Mouse (Mus musculus) midbrain, embryonic 15.5 days (tissue): ENCODE measurements around the gene Upp2. TPM values are rescaled to one million over a fixed set of nuclear protein-coding genes. Genes with fewer than 3 reads are reported as not detected.
A peak's percentile ranks its signal among the peaks of the same experiment; 100 is the strongest.

ENCODE experiments used
- ATAC-seq: fragments of 200-750 bp; cut with Nextera tagmentation; replicated peaks from 2 replicates; pipeline ENCODE4 v1.8.0; 2017; ENCODE audit warnings: moderate TSS enrichment
- H3K27ac ChIP-seq: fragments of 300-500 bp; sonication (generic); 2 replicates; pipeline ENCODE4 v1.5.1; 2015; ENCODE audit warnings: mild to moderate bottlenecking, inconsistent platforms
- H3K27me3 ChIP-seq: fragments of 300-500 bp; sonication (generic); replicated peaks from 2 replicates; pipeline ENCODE4 v1.6.1; 2015; ENCODE audit warnings: inconsistent platforms
- H3K36me3 ChIP-seq: fragments of 300-500 bp; sonication (generic); replicated peaks from 2 replicates; pipeline ENCODE4 v1.6.1; 2015; ENCODE audit warnings: inconsistent platforms
- H3K4me1 ChIP-seq: fragments of 300-500 bp; sonication (generic); 2 replicates; pipeline ENCODE4 v1.6.1; 2015; ENCODE audit warnings: inconsistent platforms
- H3K4me2 ChIP-seq: fragments of 300-500 bp; sonication (generic); 2 replicates; pipeline ENCODE4 v1.6.1; 2015; ENCODE audit warnings: inconsistent platforms, mild to moderate bottlenecking, moderate library complexity
- H3K4me3 ChIP-seq: fragments of 300-500 bp; sonication (generic); 2 replicates; pipeline ENCODE4 v1.5.1; 2015; ENCODE audit warnings: mild to moderate bottlenecking, inconsistent platforms
- H3K9ac ChIP-seq: fragments of 300-500 bp; sonication (generic); 2 replicates; pipeline ENCODE4 v1.6.1; 2015; ENCODE audit warnings: mild to moderate bottlenecking, inconsistent platforms
- H3K9me3 ChIP-seq: fragments of 300-500 bp; sonication (generic); 2 replicates; pipeline ENCODE4 v1.6.1; 2016; ENCODE audit warnings: inconsistent platforms
- WGBS: fragments of 180-500 bp; shearing (Covaris S2); methylation state at CpG from one replicate; pipeline ENCODE4 v1.1.7; 2015; ENCODE audit warnings: mixed read lengths; 5-methylcytosine and 5-hydroxymethylcytosine counted together
- polyA plus RNA-seq: library from polyadenylated mRNA; unstranded; fragments of >200 nt; fragmentation: Nextera tagmentation; extraction: Ambion mirVana; gene quantifications from 2 replicates; pipeline ENCODE4 v1.2.1, GENCODE M21; 2015

The Upp2 gene
- polyA plus RNA-seq, 1 experiment from 2014 or later = 15.2 TPM

DNA sequence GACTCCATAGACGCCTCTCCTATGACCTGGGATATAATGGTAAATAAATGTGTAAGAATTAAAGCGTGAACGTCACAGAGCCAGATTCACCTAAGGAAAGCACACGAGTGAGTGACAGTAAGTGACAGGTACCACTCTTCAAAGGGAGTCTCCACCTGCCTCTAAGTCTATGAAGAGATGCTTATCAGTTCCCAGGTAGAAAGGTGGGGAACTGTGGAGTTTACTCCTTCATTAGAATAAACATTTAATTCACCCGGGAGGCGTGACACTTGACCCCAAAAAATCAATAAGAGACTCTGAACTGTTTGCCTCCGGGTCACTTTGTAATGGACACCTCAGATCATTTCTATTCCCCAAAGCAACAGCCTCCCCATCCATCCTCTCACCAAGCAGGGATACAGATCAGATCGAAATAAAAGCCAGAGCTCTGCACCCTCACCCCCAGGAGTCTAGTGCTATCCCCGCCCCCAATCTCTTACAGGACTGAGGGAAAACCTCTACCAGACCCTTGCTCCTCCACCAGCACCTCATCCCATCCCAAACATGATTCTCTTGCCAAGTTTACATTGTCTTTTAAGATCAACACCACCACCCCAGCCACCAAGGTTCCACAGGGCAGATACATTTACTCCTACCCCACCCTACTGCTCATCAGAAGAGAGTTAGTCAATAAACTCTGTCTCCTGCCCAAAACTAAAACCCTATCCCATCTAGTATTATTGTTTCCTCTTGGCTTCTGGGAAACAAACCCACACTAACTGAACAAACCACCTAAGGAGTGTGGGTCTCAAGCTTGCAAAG is 9.9 kb upstream of the Upp2 start:
- ATAC-seq = no peak
- Histone ChIP-seq H3K36me3 (no peaks in the 10 kb centered on the region), H3K9me3 (no peaks in the 10 kb centered on the region), H3K27me3 (no peaks in the 10 kb centered on the region), H3K4me1 (peaks cover 14% of the 10 kb centered on the region), H3K27ac (no peak overlapping the region), H3K4me2 (no peak overlapping the region), H3K4me3 (no peak overlapping the region), H3K9ac (no peak overlapping the region)
- WGBS = 79% methylated on average over 9 of the region's 9 CpGs

DNA sequence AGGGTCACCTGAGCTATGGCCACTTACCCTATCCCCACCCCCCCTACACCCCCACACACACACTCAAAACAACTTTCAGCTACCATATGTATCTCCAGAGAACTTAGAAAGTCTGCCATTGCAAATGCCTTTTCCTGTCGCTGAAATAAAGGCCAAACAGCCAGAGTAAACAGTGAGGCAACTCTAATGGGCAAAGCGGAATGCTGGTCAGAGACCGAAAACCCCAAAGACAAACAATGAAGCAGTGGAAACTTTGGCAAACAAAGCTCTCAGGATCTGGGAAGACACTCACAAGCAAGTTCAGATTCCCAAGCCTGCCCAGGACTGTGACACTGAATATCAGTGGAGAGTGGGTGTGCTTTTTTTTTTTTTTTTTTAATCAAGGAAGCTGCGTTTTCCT is 5.0 kb upstream of the Upp2 start:
- WGBS = 70% methylated on average over 4 of the region's 4 CpGs
- H3K36me3 ChIP-seq = no peaks in the 10 kb centered on the region
- no peak overlapping the region for H3K4me3 ChIP-seq
- no peak overlapping the region for H3K9ac ChIP-seq
- no peaks in the 10 kb centered on the region for H3K27me3 ChIP-seq
- H3K27ac ChIP-seq = no peak overlapping the region
- no peaks in the 10 kb centered on the region for H3K9me3 ChIP-seq
- H3K4me2 ChIP-seq = no peak overlapping the region
- peaks cover 28% of the 10 kb centered on the region for H3K4me1 ChIP-seq
- no peak for ATAC-seq

DNA sequence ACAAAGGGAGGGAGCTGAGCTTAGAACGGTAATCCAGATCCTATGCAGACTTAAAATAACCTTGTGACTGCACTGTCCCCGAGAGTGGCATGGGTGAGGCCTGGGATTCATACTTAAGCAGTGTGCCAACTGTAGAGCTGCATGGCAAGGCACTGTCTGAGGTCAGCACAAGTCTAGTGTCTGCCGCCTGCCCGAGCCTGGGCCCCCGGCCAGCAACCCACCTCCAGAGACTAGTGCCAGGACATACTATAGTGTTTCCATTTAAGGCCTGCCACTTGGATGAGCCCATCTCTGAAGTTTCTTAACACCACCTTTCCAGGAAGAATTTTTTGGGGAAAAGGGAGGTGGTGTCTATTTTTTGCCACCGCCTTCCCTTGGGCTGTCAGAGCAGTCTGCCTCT is 1.8 kb upstream of the Upp2 start:
- H3K27ac ChIP-seq = no peak overlapping the region
- peak overlapping the region; percentile 89 for H3K4me3 ChIP-seq
- peak overlapping the region; percentile 59 for H3K4me2 ChIP-seq
- 43% methylated on average over 6 of the region's 6 CpGs for WGBS
- H3K27me3 ChIP-seq = no peaks in the 10 kb centered on the region
- H3K4me1 ChIP-seq = peaks cover 43% of the 10 kb centered on the region
- H3K36me3 ChIP-seq = no peaks in the 10 kb centered on the region
- H3K9me3 ChIP-seq = no peaks in the 10 kb centered on the region
- H3K9ac ChIP-seq = peak overlapping the region; percentile 23; the same call in 1 of the 2 replicates
- ATAC-seq = no peak

DNA sequence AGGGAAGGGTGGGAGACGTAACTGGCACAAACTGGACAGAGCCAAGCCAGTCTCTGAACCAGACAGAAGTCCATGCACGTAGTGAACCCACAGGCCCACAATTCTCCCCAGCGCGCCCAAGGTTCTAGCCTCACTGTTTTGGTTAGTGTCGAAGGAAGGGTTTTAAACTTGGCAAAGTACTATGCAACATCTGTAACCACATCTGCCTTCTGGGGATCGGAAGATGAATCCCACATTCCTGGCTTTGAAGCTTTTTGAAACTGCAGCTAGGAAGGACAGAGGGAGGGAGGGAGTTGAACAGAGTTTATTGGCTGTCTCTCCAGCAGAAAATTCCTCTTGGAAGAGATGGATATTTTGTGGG is 1.1 kb upstream of the Upp2 start:
- no peaks in the 10 kb centered on the region for H3K27me3 ChIP-seq
- peak overlapping the region; percentile 59 for H3K4me2 ChIP-seq
- WGBS = 2% methylated on average over 6 of the region's 6 CpGs
- peak overlapping the region; percentile 99 for H3K27ac ChIP-seq
- no peak for ATAC-seq
- H3K4me1 ChIP-seq = peaks cover 43% of the 10 kb centered on the region
- H3K9ac ChIP-seq = peak overlapping the region; percentile 94
- H3K9me3 ChIP-seq = no peaks in the 10 kb centered on the region
- peak overlapping the region; percentile 89 for H3K4me3 ChIP-seq
- no peaks in the 10 kb centered on the region for H3K36me3 ChIP-seq

DNA sequence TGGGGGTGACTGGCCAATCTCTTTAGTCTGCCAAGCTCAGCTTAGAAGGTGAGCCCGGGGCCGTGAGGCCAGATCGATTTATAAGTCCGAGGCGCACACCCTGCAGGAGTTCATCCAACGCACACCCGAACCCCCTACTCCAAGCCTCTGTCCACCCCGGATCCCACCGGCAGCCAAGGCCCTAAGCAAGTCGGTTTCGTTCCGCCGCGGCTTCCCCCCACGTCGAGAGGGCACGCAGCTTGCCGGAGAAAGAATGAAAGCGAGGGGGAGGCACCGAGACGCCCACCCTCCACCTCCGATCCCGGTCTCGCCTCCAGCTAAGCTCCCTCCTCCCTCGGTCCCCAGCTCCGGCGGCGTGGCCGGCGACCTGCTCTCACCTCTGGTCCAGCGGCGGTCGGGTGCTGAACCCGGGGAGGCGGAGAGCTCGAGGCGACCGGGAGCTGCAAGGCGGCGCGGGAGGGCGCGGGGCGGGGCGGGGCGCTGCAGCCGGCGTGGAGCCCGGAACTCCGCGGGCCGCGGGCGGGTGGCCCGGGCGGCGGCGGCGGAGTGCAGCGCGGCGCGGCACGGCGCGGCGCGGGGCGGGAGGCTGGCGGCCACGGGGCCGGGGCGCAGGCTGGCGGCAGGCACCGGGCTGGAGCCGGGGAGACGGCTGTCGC is 560 bp upstream of the Upp2 start:
- Histone ChIP-seq H3K27me3 (no peaks in the 10 kb centered on the region), H3K9ac (peak overlapping the region; percentile 94), H3K4me2 (peak overlapping the region; percentile 59), H3K4me1 (peaks cover 43% of the 10 kb centered on the region), H3K36me3 (no peaks in the 10 kb centered on the region), H3K9me3 (no peaks in the 10 kb centered on the region), H3K27ac (peak overlapping the region; percentile 99), H3K4me3 (peak overlapping the region; percentile 89)
- WGBS = under 1% methylated on average over 66 of the region's 78 CpGs
- peak; percentile 72 for ATAC-seq

DNA sequence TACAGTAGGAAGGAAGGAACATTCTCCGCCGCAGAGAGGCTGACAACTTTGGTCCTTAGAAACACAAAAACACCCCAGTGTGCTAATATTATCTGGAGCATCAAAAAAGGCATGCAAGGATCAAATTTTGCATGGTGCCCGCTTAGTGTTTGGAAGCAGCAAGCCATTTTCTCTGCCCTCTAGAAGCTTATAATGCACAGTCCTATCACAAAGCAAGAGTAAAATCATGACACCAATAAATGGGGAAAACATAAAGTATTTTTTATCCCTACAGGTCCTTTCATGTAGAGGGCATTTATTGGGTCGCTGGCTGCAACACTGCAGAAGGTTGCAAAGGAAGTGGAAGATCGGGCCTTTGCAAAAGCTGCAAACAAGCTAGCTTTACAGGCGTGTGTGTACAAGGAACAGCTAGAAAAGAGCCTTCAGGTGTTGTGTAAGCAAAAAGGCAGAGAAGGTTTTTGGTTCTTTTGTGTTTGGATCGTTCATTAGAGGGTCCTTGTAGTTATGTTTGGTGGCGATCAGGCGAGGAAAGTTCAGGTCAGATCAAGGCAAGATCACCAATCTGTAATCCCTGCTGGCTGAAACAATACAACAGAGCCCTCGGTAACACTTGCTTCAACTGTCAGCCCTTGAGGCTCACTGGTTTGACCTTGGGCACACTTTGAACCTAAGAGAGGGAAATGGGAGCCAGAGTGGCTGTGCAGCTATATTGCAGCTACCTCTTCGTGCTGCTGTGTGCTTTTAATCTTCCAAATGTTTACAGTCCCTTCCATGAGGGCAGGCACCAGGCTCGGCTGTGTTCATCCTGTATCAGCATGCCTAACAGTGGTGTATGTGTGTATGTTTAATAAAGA is 995 bp downstream of the Upp2 start:
- H3K4me3 ChIP-seq = peak overlapping the region; percentile 89
- H3K4me2 ChIP-seq = peak overlapping the region; percentile 59
- ATAC-seq = peak; percentile 0; the same call in 1 of the 2 replicates
- no peaks in the 10 kb centered on the region for H3K27me3 ChIP-seq
- 4% methylated on average over 12 of the region's 12 CpGs for WGBS
- peak overlapping the region; percentile 99 for H3K27ac ChIP-seq
- H3K36me3 ChIP-seq = no peaks in the 10 kb centered on the region
- no peaks in the 10 kb centered on the region for H3K9me3 ChIP-seq
- H3K4me1 ChIP-seq = peaks cover 40% of the 10 kb centered on the region
- H3K9ac ChIP-seq = peak overlapping the region; percentile 94

DNA sequence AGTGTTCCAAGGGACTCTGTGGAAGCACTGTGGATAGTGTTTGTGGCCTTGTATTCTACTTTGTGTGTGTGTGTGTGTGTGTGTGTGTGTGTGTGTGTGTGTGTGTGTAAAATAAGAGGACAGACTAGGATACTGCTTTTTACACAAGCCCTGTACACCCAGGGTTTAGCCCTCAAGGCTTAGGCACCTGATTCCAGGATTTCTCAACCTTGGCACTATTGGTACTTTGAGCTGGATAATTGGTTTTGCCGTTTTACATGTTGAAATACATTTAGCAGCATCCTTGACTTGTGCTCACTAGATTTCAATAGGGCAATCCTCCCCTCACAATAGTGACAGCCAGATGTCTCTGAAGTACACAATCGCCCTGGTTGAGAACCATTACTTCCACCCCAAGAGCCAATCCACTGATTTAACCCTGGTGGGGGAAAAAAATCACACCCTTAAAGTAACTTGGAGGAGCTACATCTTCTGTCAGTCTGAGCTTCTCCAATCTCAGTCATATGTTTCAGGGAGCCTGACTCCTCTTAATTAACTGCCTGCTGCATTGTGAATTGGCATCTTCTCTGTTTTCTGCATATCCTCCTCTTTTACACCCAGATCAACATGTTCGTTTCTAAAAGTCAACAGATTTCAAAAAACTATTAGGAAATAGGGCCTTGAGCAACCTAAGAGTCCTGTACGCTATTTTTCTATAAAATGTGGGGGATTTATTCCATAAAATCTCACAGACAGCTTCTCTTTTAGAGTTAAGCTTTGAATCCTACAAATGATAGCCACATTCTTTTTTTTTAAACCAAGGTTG is 1.9 kb downstream of the Upp2 start:
- H3K9me3 ChIP-seq = no peaks in the 10 kb centered on the region
- no peaks in the 10 kb centered on the region for H3K27me3 ChIP-seq
- peak overlapping the region; percentile 89 for H3K4me3 ChIP-seq
- peaks cover 35% of the 10 kb centered on the region for H3K4me1 ChIP-seq
- peak overlapping the region; percentile 59 for H3K4me2 ChIP-seq
- H3K36me3 ChIP-seq = no peaks in the 10 kb centered on the region
- WGBS = 65% methylated on average over 4 of the region's 4 CpGs
- ATAC-seq = no peak
- no peak overlapping the region for H3K9ac ChIP-seq
- peak overlapping the region; percentile 99 for H3K27ac ChIP-seq

DNA sequence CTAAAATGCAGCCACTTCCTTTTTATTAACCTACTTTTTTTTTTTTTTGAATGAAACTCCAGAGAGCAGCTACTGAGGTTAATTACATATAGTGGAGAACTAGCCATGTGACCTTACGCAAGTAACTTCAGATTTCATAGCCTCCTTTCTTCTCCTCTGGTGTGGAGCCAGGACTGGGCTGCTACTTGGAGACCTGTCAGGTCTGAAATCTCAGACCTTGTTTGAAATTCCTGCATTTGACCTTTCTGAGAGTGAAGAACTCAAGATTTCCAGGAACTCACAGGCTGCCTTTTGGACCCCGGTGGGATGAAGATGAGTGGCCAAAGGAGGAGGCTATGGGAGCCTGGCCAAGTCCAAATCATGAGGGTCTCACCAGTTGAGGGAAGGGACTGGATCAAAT is 7.1 kb downstream of the Upp2 start:
- no peak for ATAC-seq

DNA sequence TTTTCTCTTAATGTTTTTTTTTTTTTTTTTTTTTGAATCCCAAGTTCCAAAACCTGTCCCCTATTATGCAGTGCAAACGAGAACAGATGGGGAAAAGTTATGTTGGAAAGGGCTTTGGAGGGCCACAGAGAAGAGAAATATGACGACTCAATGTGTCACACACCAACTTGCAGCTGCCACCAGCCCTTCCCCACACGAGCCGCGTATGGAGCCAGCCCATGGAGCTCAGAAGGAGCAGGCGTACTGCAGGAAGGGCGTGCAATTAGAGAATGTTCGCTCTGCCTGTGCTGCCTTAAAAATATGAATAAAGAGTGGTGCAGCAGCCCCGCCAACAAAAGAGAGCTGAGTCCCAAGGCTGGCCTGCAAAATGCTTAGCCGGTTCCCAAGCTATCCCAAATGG is 19.2 kb downstream of the Upp2 start:
- 72% methylated on average over 10 of the region's 10 CpGs for WGBS
- H3K4me1 ChIP-seq = no peaks in the 10 kb centered on the region
- no peak overlapping the region for H3K4me2 ChIP-seq
- H3K27ac ChIP-seq = 0 out of 2 replicates have a peak overlapping the region, but pooled peaks have one; percentile 20
- no peak for ATAC-seq
- H3K9ac ChIP-seq = no peak overlapping the region
- H3K36me3 ChIP-seq = no peaks in the 10 kb centered on the region
- H3K9me3 ChIP-seq = no peaks in the 10 kb centered on the region
- H3K27me3 ChIP-seq = no peaks in the 10 kb centered on the region
- no peak overlapping the region for H3K4me3 ChIP-seq

More for the DNA sequence above, 7.1 kb downstream of the Upp2 start:
- Histone ChIP-seq H3K4me1 (peaks cover 2% of the 10 kb centered on the region), H3K36me3 (no peaks in the 10 kb centered on the region), H3K27me3 (no peaks in the 10 kb centered on the region), H3K4me3 (no peak overlapping the region), H3K9ac (no peak overlapping the region), H3K4me2 (no peak overlapping the region), H3K9me3 (no peaks in the 10 kb centered on the region), H3K27ac (no peak overlapping the region)
- 84% methylated on average over 2 of the region's 2 CpGs for WGBS

DNA sequence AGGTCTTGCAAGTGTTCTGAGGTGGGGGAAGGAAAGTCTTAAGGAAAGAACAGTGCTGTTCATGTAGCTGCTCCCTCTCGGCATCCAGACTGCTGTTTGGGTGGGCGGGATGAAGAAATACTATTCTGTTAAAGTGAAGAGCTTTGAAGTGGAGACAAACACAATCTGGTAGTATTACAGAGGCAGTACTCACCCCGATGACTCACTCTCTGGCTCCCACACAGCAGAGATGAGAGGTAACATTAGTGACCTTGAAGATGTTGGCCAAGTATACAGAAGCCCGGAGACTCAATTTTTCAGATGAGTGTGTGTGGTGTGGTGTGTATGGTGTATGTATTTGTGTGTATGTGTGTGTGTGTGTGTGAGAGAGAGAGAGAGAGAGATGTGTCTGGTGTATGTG is 22.5 kb downstream of the Upp2 start:
- no peak overlapping the region for H3K4me3 ChIP-seq
- ATAC-seq = 0 out of 2 replicates have a peak, but pooled peaks have one; percentile 3
- H3K9me3 ChIP-seq = no peaks in the 10 kb centered on the region
- no peaks in the 10 kb centered on the region for H3K4me1 ChIP-seq
- WGBS = 83% methylated on average over 4 of the region's 4 CpGs
- H3K27ac ChIP-seq = no peak overlapping the region
- no peaks in the 10 kb centered on the region for H3K27me3 ChIP-seq
- H3K36me3 ChIP-seq = no peaks in the 10 kb centered on the region
- no peak overlapping the region for H3K4me2 ChIP-seq
- H3K9ac ChIP-seq = no peak overlapping the region

DNA sequence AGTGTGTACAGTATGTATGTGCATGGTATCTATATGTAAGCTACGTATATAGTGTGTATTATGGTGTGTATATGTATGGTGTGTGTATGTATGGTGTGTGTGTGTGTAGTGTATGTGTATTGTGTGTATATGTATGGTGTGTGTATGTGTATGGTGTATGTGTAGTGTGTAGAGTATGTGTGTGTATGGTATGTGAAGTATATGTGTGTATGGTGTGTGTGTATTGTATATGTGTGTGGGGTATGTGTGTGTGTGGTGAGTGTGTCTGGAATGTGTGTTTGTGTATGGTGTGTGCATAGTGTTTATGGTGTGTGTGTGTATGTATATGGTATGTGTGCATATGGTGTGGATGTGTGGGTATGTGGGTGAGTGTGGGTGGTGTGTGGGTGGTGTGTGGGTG is 23.0 kb downstream of the Upp2 start:
- 0 out of 2 replicates have a peak, but pooled peaks have one; percentile 40 for ATAC-seq

More for the DNA sequence above, 23.0 kb downstream of the Upp2 start:
- Histone ChIP-seq H3K36me3 (no peaks in the 10 kb centered on the region), H3K27me3 (no peaks in the 10 kb centered on the region), H3K4me3 (no peak overlapping the region), H3K9ac (no peak overlapping the region), H3K9me3 (no peaks in the 10 kb centered on the region), H3K4me2 (no peak overlapping the region), H3K27ac (no peak overlapping the region), H3K4me1 (no peaks in the 10 kb centered on the region)
- 96% methylated on average over 1 of the region's 1 CpGs for WGBS
